Mouse (Mus musculus): ENCODE results near the gene Gpt2.

- TF ChIP-seq POLR2A (IDR thresholded peaks at IDR 0.05; ENCODE audit: extremely low read depth, insufficient read depth, low read length) (no peak), CTCF (IDR thresholded peaks at IDR 0.05; ENCODE audit: low read depth, low read length) (no peak)
Measured at GRCm38 (mm10) chr8:85453256-85453655, 39.1 kb upstream of the Gpt2 start.

Measured in liver, adult 2 months (tissue).